Mouse (Mus musculus) hindlimb bud, embryonic 11.5 days (tissue): Measurements from ENCODE around the gene Nuak2.

Experiments
- DNase-seq: peaks from one replicate; pipeline ENCODE4 v3.0.0-alpha.2; 2012; ENCODE audit warnings: low read depth, low spot score; ENCODE audit errors: extremely low spot score

Nuak2 gene

GRCm38 (mm10) chr1:132298425-132298800, 17.5 kb upstream of the Nuak2 start, which contains the start of gene Klhdc8a:
Gene Klhdc8a, plus strand, starts transcription at chr1:132298626.
- DNase-seq, result no peak

GRCm38 (mm10) chr1:132298801-132299464, 17.0 kb upstream of the Nuak2 start:
- no peak for DNase-seq

- DNase-seq, result no peak
Observed at GRCm38 (mm10) chr1:132299744-132300143, 16.2 kb upstream of the Nuak2 start.

- no peak for DNase-seq
Observed at GRCm38 (mm10) chr1:132301242-132301641, 14.7 kb upstream of the Nuak2 start.

- DNase-seq, result no peak
Observed at GRCm38 (mm10) chr1:132302341-132302866, 13.5 kb upstream of the Nuak2 start.

DNA sequence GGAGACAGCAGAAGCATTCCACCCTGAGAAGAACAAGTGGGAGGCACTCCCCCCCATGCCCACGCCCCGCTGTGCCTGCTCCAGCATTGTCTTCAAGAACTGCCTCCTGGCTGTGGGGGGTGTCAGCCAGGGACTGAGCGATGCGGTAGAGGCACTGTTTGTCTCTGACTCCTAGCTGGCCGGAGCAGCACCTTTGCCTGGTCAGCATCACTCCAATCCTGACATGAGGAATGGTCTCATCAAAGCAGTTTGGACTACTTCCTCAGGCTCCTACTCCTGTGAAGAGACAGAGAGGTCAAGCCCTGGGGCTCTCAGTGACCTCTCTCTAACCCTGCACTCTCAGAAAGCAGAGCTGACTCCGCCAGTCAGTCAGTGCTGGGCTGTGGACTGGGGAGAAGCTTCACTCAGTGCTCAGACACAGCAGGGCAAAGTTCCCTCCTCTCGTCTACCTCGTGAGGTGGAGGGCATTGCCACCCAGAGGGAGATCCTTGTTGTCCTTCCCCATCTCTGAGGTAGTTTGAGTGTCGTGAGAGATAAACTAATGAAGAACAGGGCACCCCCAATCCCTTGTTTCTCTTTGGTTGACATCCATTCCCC, 11.2 kb upstream of the Nuak2 start:
- no peak for DNase-seq

- DNase-seq, result no peak
Observed at GRCm38 (mm10) chr1:132306160-132306559, 9.8 kb upstream of the Nuak2 start.

- DNase-seq, result no peak
Observed at GRCm38 (mm10) chr1:132306808-132307207, 9.1 kb upstream of the Nuak2 start.

GRCm38 (mm10) chr1:132307962-132308361, 8.0 kb upstream of the Nuak2 start:
- DNase-seq, result no peak

DNA sequence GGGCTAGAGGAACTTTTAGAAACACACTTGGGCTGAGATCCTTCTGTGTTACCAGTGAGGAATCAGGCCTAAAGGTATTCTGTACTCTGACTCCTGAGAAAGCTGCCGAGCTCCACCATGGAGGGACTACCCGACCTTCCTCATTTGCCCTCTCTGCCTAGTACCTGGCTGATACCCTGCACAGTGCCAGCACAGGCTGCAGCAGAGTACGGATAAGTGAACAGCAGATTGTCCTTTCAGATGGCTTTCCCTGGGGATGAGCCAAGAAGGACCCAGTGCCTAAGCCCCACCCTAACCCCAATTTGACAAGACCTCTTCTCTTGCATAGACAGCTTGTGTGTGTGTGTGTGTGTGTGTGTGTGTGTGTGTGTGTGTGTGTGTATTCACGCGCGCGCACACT, 7.3 kb upstream of the Nuak2 start:
- no peak for DNase-seq

DNA sequence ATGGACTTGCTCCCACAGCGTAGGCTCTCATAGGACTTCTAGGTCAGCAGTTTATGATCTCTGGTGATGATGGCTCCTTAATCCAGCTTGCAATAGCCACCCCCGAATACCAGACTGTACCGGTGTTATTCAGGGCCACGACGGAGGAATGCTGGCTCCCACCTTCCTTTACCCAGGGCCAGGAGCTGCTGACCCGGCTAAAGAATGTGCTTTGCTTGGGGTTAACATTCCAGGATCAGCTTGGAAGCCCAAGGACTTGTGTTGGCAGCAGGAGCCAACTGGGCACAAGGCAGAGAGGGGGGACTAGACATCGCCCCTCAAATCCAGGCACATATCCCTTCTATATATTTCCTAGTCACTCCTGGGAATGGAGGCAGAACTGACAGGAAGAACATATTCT, 5.2 kb upstream of the Nuak2 start:
- DNase-seq, result no peak

DNA sequence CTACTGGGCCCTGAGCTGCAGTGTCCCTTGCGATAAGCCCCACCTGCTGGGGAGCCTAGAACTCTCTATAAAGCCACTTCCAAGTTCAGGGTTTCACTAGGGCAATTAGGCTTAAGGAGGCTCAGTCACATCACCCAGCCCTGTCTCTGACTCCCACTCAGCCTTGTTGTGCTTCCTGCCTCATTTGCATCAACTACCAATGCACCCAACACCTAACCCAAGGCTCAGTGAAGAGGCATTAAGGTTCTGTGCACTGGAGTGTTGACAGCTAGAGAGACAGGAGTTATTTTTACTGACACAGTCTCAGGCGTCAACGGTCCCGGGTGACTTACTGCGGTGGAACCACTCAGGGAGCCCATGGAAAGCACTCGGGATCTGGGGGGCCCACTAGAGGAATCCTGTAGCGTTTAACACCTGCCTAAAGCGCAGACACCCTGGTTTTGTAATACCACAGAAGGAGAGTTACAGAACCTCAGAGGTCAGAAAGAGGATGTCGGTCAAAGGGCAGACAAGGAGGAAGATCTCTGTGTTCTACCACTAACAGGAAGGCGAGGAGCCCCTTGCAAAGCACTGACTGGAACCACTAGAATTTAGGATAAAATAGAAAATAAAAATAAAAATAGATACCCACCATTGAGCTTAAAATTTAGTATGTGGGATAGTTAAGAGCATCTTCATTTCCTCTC, 4.6 kb upstream of the Nuak2 start:
- DNase-seq, result no peak

- no peak for DNase-seq
Observed at GRCm38 (mm10) chr1:132312043-132312442, 3.9 kb upstream of the Nuak2 start.

- DNase-seq, result no peak
Observed at GRCm38 (mm10) chr1:132312703-132313102, 3.2 kb upstream of the Nuak2 start.

GRCm38 (mm10) chr1:132316625-132316994, 684 bp downstream of the Nuak2 start:
- DNase-seq, result no peak

GRCm38 (mm10) chr1:132317413-132317812, 1.5 kb downstream of the Nuak2 start:
- DNase-seq, result no peak

DNA sequence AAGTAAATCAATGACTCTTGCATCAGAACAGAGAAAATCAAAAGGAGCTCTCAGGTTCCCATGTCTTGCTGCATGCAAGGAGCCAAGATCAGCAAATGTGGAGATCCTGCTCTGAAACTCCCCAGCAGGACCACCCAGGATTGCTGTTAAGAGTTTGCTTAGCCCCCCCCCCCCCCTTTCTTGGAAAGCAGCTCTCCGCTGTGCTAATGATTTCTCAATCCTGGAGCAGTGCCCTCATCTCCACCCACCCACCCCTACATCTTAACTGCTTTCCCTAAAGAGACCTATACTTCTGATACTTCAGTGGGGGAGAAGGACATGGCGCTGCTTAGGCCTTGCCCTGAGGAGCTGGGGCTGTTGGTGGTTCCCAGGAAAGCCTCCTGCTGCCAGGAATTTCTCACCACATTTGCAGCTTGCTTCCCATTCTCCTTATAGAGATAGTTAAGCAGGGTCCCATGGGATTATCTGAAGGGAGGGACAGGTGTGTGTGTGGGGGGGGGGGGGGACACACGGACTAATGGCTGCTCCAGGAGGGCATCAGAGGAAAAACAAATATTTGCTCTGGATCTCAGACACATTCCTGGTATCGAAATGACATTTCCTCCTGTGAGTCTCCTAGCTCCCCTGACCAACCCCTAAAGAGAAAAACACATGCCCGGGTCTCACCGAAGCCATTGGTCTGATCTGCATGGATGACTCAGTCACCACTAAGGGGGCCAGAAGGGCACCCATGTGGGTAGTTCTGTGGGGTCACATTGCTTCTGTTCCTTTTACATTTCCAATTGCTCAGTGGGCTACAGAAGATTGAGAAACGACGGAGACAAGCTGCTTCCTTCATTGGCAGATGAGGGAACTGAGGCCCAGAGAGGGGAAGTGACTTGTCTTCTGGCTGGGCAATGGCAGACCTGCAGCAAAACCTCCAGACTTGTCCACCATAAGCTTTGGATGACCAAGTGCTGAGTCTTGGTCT, 2.3 kb downstream of the Nuak2 start:
- DNase-seq, result no peak

DNA sequence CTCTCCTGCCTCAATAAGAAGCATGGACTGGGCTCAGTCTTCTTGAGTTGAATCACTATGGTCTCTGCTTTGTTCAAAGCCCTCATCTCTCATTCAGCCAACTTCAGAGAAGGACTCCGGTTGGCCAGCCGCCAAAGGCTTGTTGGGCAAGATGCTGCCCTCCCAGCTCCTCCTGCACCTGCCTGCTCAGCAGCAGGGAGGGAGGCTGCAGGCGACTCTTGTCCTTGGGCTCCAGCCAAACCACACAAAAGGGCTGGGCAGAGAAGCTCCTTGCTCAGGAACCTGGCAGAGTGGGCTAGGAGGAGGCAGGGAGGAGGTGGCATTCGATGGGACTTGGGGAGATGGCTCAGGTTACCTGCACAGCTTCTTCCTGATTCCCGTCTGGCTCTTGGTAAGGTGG, 3.3 kb downstream of the Nuak2 start:
- DNase-seq, result no peak

- DNase-seq, result no peak
Observed at GRCm38 (mm10) chr1:132321821-132322580, 6.1 kb downstream of the Nuak2 start.
